Mouse (Mus musculus): ENCODE data around the gene Vps18.

The Vps18 gene

DNA sequence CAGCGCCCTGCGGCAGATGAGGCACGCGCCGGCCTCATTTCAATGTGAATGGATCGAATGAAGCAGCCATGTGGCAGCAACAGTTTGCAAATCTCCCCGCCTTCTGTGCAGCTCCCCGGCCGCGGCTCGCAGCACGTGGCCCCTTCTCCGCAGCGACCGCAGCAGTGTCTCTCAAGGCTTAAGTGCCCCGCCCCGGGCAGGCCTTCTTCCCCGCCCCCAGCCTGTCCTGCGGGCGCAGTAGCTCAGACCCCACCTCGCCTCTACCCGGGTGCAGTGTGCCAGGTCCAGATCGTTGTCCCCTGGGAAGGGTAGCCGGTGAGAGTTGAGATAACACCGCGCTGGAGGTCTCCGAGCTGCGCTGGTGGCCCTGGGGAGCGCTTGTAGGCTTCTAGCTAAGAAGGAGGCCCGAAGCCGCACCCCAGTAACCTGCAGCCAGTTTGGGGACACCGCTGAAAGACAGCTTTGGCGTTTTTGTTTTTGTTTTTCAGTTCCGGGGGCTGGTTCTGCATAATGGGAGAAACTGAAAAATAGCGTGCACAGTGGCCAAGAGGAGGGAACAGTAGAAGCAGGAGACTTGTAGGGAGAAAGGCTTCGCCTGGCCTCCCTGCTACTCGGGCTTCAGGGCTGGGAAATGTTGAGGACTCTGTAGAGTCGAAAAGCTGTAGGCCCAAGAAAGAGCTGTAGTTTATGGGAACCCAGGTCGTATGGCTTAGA is 34.2 kb downstream of the Vps18 start:
- no peak for DNase-seq (ENCODE audit: low spot score)

DNA sequence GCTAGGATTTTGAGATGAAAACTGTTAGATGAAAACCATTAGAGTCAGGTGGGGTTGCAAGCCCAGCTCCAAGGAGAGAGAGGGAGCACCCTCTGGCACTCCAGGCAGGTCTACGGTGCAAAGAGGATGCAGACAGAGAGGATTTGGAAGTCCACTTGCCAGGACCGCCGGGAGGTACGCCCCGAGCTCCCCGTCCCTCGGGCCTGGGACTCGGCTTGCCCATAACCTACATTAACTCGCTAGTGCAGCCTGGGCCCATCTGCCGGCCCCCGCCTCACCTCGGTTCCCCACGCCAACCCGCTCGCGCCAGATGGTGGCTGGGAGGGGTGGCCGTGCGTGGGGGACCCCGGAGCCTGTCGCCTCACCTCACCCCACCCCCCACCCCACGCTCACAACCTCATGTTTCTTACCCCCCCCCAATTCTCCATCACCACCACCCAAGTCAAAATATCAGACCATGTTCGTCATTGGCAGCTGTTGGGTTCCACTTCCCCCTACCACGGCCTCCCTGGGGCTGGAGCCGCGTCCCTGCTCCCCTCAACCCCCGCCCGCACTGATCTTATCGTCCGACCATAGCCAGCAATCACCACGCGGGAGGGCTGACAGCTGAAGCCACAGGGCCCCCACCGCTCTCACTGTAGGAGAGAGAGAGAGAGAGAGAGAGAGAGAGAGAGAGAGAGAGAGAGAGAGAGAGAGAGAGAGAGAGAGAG is 35.5 kb downstream of the Vps18 start:
- DNase-seq (ENCODE audit: low spot score): no peak

DNA sequence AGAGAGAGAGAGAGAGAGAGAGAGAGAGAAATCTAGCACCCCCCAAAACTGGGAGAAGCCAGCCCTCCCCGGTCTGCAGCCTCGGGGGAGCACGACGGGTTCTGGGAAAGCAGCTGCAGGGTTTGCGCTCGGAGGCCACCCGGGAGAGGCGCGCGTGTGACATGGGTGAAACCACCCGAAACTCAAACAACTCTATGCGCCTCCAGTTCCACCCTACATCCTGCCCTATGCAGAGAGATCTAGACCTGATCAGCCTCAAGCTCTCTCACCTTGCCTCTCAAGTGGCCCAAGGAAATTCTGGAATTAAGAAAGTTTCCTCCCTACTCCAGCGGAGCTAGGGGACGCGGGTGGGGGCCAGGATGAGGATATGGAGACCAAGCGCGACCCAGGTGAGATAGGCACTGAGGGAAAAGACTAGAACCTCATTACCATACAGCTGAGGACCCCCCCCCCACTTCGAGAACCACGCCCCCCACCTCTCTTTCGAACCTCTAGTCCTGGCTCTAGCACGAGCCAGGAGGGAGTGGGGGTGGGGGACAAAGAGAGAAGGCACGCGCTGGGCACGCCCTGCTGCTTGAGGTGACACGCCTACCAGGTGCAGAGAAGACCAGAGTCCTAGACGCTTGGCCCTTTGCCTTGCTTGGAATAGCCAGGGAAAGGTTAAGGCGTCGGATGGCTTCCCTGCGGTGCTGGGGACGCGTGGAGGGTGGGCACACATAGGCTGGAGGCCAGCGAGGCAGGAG is 36.2 kb downstream of the Vps18 start:
- DNase-seq (ENCODE audit: low spot score): no peak

DNA sequence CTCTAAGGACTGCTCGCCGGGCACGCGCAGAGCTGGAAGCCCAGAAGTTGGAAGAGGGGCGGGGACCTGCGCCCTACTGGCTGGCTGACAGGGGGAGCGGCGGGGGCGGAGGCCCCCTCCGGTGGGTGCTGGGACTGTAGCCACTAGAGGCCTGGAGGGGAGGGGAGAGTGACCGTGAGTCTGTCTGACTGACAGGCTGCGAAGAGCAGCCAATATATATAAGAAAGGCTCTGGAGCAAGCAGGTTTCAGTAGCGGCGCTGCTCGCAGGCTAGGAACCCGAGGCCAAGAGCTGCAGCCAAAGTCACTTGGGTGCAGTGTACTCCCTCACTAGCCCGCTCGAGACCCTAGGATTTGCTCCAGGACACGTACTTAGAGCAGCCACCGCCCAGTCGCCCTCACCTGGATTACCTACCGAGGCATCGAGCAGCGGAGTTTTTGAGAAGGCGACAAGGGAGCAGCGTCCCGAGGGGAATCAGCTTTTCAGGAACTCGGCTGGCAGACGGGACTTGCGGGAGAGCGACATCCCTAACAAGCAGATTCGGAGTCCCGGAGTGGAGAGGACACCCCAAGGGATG is 37.1 kb downstream of the Vps18 start, which contains the start of gene Dll4:
TSS of gene Dll4 (plus strand) at position 217 of the 576 bp plus-strand sequence.
- no peak for DNase-seq (ENCODE audit: low spot score)

DNA sequence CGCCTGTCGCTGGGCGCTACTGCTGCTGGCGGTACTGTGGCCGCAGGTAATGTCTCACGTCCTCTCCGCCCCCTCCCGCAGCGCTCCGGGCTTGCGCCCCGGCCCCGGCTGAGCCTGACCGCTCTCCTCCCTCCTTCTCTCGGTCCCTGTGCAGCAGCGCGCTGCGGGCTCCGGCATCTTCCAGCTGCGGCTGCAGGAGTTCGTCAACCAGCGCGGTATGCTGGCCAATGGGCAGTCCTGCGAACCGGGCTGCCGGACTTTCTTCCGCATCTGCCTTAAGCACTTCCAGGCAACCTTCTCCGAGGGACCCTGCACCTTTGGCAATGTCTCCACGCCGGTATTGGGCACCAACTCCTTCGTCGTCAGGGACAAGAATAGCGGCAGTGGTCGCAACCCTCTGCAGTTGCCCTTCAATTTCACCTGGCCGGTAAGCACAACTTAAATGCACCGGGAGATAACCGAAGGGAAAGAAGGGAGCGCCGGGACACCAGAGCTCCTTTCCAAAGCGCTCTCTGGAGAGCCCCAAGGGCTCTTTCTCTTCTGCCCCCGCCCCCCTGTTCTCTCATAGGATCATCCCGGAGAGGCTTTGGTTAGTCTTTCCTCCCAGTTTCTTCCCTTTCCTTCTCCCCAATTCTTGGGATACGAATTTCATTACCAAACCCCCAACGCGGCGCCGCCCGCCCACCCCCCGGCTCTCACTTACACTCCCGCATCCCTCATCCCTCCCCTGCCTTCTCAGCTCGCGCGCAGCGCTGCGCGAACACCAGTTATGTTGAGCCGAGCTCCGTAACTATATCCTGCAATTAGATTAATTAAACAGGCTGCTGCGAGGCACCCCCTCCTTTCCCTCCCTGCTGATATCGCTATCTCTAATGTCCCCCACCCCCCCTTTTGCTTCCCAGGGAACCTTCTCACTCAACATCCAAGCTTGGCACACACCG is 37.9 kb downstream of the Vps18 start:
- no peak for DNase-seq (ENCODE audit: low spot score)

DNA sequence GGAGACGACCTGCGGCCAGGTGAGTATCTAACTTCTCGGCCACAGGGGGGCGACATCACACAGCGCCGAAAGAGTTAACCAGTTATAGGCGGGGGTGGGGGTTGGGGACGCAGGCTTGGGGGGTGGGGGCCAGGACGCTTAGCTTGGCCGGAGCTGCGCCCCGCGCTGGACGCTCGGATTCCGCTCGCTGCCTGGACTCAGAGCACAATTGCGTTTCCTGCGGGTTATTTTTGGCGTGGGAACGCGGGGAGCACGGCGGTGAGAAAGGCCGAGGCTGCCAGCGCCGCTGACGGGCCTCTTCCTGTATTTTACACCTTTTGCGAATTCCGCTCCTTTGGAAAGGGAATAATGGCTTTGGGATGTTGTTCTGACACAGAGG is 38.6 kb downstream of the Vps18 start:
- no peak for DNase-seq (ENCODE audit: low spot score)

DNA sequence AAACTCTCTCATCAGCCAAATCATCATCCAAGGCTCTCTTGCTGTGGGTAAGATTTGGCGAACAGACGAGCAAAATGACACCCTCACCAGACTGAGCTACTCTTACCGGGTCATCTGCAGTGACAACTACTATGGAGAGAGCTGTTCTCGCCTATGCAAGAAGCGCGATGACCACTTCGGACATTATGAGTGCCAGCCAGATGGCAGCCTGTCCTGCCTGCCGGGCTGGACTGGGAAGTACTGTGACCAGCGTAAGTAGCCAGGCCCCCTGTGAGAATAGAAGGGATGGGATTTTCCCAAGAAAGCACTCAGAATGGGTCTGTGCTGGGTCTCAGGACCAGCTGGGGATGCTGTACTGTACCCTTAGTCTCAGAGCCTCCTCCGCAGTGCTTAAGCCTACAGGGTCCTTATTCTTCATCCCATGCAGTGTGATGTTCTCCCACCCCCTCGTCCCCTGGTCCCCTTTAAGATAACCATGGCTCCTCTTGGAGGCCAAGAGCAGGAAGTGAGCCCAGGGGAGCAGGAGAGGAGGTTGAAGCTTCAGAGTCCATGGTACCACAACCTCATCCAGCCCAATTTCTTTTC is 39.5 kb downstream of the Vps18 start:
- DNase-seq (ENCODE audit: low spot score): no peak

DNA sequence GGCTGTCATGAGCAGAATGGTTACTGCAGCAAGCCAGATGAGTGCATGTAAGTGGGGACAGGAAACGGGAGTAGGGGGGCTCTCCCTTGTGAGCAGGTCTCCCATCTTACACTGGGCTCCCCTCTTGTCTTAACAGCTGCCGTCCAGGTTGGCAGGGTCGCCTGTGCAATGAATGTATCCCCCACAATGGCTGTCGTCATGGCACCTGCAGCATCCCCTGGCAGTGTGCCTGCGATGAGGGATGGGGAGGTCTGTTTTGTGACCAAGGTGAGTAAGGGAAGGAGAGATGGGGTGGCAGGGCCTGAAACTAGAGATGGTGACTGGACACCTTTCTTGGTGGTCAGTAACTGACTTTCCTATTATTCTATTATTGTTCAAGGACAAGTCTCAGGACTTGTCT is 40.0 kb downstream of the Vps18 start:
- DNase-seq (ENCODE audit: low spot score): no peak

DNA sequence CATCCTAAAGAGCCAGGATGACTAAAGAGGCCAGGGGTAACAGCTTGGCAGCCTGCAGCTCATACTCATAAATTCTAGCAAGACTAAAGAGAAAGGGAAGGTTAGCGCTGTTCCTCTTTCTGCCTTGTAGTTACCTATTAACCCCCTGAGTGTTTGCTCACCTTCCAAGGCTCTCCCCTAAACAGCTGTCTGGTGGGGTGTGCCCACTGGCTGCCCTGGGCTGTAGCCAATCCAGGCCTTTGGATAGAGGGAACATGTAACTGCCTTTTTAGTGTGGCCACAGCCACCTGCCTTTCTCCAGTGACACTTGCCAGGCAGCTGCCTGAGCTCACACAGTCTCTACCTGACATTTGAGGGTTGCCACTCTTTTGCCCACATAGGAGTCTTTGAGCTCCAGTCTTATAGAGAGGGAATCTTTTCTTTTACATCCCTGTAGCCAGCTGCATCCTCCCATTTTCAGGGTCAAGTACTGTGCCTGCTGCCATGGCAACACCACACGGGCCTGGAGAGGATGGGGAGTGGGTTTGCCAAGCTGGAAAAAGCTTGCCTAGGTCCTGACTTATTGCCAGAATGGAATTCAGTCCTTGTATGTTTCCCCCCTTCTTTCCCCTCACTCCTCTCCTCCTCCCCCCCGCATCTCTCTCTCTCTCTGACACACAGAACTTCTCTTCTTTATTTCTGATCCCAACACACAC is 40.7 kb downstream of the Vps18 start:
- no peak for DNase-seq (ENCODE audit: low spot score)

DNA sequence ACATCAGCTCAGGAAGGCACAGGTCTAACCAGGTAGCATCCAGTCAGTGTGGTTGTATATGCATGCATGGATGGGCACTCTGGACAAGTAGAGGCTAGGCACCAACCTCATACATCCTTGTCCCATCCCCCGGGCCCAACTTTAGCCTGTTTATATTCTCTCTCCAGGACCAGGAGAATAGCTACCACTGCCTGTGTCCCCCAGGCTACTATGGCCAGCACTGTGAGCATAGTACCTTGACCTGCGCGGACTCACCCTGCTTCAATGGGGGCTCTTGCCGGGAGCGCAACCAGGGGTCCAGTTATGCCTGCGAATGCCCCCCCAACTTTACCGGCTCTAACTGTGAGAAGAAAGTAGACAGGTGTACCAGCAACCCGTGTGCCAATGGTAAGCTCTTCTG is 42.3 kb downstream of the Vps18 start:
- no peak for DNase-seq (ENCODE audit: low spot score)

DNA sequence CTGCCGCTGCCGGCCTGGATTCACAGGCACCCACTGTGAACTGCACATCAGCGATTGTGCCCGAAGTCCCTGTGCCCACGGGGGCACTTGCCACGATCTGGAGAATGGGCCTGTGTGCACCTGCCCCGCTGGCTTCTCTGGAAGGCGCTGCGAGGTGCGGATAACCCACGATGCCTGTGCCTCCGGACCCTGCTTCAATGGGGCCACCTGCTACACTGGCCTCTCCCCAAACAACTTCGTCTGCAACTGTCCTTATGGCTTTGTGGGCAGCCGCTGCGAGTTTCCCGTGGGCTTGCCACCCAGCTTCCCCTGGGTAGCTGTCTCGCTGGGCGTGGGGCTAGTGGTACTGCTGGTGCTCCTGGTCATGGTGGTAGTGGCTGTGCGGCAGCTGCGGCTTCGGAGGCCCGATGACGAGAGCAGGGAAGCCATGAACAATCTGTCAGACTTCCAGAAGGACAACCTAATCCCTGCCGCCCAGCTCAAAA is 43.7 kb downstream of the Vps18 start:
- DNase-seq (ENCODE audit: low spot score): no peak

DNA sequence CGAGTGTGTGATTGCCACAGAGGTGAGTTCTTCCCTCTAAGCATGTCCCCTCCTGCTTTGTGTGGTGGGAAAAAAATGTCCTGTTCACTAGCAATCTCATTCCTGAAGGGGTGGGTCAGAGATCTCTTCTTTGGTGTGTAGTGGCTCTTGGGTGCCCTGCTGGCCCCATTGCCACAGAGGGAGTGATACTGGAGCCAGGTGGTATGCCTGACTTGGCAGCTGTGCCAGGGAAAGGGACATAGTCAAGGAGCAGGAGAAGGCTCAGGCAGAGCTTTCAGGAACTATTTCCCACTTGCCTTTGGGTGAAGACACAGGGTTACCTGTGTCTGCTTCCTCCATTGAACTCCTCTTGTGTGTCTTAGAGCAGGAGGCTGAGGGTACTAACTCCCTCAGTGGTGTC is 45.6 kb downstream of the Vps18 start:
- DNase-seq (ENCODE audit: low spot score): no peak

DNA sequence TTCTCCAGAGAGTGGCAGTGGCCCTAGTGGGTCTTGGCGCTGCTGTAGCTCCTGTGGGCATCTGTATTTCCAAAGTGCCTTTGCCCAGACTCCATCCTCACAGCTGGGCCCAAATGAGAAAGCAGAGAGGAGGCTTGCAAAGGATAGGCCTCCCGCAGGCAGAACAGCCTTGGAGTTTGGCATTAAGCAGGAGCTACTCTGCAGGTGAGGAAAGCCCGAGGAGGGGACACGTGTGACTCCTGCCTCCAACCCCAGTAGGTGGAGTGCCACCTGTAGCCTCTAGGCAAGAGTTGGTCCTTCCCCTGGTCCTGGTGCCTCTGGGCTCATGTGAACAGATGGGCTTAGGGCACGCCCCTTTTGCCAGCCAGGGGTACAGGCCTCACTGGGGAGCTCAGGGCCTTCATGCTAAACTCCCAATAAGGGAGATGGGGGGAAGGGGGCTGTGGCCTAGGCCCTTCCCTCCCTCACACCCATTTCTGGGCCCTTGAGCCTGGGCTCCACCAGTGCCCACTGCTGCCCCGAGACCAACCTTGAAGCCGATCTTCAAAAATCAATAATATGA is 46.5 kb downstream of the Vps18 start:
- DNase-seq (ENCODE audit: low spot score): no peak

DNA sequence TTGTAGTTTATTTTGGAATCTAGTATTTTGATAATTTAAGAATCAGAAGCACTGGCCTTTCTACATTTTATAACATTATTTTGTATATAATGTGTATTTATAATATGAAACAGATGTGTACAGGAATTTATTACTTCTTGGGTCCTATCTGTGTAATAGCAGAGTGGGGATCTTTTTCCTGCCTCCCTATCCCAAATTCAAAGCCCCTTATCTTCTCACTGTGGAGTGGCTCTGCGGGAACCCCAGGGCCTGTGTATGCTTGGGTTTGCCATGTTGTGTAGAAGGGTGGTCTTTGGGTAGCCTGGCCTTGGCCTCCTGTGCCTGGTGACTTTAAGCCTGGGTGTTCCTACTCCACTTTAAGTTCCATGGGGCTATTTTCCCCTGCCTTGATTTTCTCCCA is 47.0 kb downstream of the Vps18 start:
- DNase-seq (ENCODE audit: low spot score): no peak

DNA sequence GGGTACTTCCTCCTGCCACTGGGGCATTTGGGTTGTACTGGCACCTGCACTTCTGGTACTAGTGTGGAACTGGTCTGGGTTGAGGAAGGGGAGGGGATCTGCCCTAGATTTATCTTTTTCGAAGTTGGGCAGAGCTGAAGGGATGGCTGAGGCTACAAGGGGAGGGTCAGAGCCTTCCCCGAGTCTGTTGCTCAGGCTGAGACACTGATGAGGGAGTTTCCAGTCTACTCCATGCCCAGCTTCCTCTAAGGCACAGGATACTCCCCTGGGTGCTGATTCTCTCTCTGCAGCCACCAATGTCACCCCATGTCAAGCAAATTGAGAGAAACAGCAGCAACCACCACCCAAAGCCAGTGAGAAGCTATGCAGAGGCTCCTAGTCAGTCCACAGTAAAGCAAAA is 47.5 kb downstream of the Vps18 start:
- DNase-seq (ENCODE audit: low spot score): no peak

DNA sequence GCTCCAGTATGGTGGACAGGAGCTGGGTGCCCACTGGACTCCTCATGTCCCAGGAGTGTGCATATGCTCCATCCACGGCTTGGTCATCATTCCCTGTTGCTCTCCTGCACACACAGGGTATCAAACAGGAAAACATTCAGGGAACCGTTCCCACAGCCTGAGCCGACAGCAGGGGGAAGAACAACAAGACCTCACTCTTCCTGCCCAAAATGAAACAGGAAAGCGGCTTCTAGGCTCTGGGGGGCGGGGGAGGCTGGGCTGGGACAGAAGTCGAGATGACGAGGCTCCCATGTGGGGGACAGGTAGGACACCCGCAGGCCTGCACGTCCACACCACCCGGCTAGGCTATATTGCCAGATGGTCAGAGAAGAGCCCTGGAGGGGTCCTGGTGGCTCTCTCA is 47.9 kb downstream of the Vps18 start:
- no peak for DNase-seq (ENCODE audit: low spot score)

DNA sequence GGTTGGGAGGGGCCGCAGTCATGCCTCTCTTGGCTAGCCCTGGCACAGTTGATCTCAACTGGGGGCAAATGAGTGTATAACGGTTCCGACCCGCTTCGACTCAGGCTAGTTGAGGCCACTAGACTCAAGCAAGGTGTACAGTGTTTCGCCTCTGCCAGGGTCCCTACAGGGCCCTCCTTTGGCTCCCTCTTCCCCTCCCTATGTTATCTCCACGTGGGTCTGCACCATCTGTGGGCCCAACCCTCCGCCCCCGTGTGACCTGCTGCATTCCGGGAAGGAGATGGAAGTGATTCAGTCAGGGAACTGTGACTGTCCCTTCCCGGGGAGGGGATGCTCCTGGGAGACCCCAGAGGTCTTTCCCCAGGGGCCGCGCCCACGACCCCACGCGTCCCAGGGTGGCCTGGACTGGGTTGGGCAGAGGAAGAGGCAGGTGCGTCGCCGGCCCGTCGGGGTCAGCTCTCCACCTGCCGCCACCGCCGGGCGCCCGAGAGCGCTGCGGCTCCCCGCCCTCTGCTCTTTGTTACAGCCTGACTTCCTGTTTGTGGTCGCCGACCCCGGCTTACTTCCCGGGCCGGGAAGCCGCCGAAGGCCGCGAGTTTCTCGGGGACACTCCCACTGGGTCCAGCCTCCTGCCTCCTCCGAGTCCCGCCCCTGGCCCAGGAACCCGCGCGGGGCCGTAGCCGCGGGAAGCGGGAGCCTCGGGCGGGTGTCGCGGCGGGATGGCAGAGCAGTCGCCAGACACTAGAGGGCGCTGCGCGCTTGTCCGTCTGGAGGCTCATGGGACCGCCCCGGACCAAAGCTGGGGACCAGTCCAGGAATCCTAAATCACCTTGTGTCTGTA is 49.1 kb downstream of the Vps18 start:
- DNase-seq (ENCODE audit: low spot score): peak; percentile 94

DNA sequence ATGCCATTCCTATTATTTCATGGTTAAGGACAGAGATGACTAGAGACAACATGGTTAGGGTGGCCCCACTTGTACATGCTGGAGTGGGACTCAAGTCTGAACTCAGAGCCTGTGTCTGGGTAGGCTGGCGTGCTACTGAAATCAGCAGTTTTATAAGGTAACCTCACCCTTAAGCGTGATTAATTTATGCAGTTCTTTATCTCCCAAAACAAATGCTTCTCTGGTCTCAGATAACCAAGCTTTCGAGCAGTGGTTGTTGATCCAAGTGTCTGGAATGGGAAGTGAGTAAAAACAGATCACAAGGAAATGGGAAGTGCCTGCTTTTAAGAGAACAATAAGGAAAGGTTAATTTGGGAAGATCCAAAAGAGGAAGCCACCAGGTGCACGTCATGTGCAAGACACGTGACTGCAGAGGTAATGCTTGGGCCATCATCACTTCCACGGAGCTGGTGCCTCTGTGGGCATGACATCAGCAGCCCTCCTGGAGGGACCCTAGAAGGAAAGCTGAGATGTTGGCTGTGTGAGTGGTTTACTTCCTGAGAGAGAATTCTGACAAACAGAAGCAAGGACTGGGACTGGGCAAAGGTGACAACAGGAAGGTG is 56.1 kb downstream of the Vps18 start:
- DNase-seq (ENCODE audit: low spot score): no peak

All from testis, postnatal 10 days (tissue).